Mouse (Mus musculus): Measurements from ENCODE around the gene Sema3g.

- TF ChIP-seq POLR2A (IDR thresholded peaks at IDR 0.05; ENCODE audit: extremely low read depth, insufficient read depth, low read length) = no peak
- no peak for TF ChIP-seq CTCF (IDR thresholded peaks at IDR 0.05; ENCODE audit: extremely low read depth, insufficient read depth, low read length)
These were observed 28.3 kb downstream of the Sema3g start for GRCm38 (mm10) chr14:31245946-31246345.
